Mouse (Mus musculus): Measurements from ENCODE around the gene Aym1. TPM values are rescaled to one million over a fixed set of nuclear protein-coding genes. Genes with fewer than 3 reads are reported as not detected.

Gene Aym1
- polyA plus RNA-seq (2017; shearing (Covaris generic)), result not detected

GRCm38 (mm10) chr5:113357186-113357585 is at the start of gene Aym1:
Gene Aym1, plus strand, starts transcription at chr5:113357294.

GRCm38 (mm10) chr5:113310377-113311003 is 46.6 kb upstream of the Aym1 start, which contains the start of gene Sgsm1:
Gene Sgsm1, minus strand, starts transcription at chr5:113310786.

Other genes with a start within 250 kb of the Aym1 start
- gene 2900026A02Rik, start 136.1 kb upstream of the Aym1 start, polyA plus RNA-seq (2017; shearing (Covaris generic)), result not detected
- not detected for gene Tmem211, start 130.4 kb upstream of the Aym1 start, polyA plus RNA-seq (2017; shearing (Covaris generic))
- not detected for gene Sgsm1, start 46.5 kb upstream of the Aym1 start, polyA plus RNA-seq (2017; shearing (Covaris generic))
- 0.92 TPM for gene Wscd2, start 133.0 kb downstream of the Aym1 start, polyA plus RNA-seq (2017; shearing (Covaris generic))

Measured in effector memory CD4-positive, alpha-beta T cell, adult 5 months (primary cell).